Mouse (Mus musculus) Patski (cell line): ENCODE results near the gene Ppp1r35. TPM values are rescaled to one million over a fixed set of nuclear protein-coding genes. Genes with fewer than 3 reads are reported as not detected.
A peak's percentile ranks its signal among the peaks of the same experiment; 100 is the strongest.

Experiments
- ATAC-seq: fragments of 100-300 bp; one replicate; pipeline ENCODE4 v1.8.0; 2021
- CTCF ChIA-PET: fragments of 350-600 bp; sonication (Branson Sonifier 250); formaldehyde crosslinking; loops from one replicate; lab custom pipeline; 2022; ENCODE audit warnings: inconsistent platforms; lab: Charles Lee
- POLR2A ChIA-PET: fragments of 350-600 bp; sonication (Branson Sonifier 250); formaldehyde crosslinking; loops from one replicate; lab custom pipeline; 2022; ENCODE audit warnings: antibody characterized with exemption, inconsistent platforms; lab: Charles Lee
- DNase-seq: peaks from one replicate; pipeline ENCODE4 v3.0.0-alpha.2; 2011; ENCODE audit warnings: low read depth, low spot score
- H3K27me3 ChIP-seq: fragments of 371-371 bp; one replicate; pipeline ENCODE4 v1.5.1; 2021
- CTCF ChIP-seq: fragments of 100-300 bp; IDR thresholded peaks from one replicate; pipeline ENCODE4 v1.5.1; 2021
- in situ Hi-C: fragments of 300-500 bp; cut with MboI; formaldehyde crosslinking; loops from 3 replicates; pipeline ENCODE4 v1.11.1; 2018; ENCODE audit warnings: low pct_unique_long_range_greater_than_20kb, mixed read lengths
- polyA plus RNA-seq: library from polyadenylated mRNA; unstranded; gene quantifications from one replicate; pipeline ENCODE4 v1.2.3, GENCODE M21; 2021

Gene Ppp1r35
- 36.7 TPM for polyA plus RNA-seq

GRCm38 (mm10) chr5:137778635-137779034, at the start of gene Ppp1r35:
Ppp1r35 (plus strand) TSS chr5:137778849.
- in situ Hi-C loops = loop anchor here (25.0 kb wide), 1 partner anchor 1234 kb away; no protein-coding TSS in a partner anchor
- peak; percentile 89 for ATAC-seq
- H3K27me3 ChIP-seq = no peaks in the 10 kb centered on the region
- no peak for TF ChIP-seq CTCF
- ChIA-PET POLR2A (interaction anchor here (0.7 kb wide), 1 partner anchor 121 kb away, joined by 3 read pairs; no protein-coding TSS in a partner anchor), CTCF (interaction anchor here (1.0 kb wide), 1 partner anchor 14 kb away, joined by 3 read pairs; no protein-coding TSS in a partner anchor)
- peak; percentile 92 for DNase-seq

DNA sequence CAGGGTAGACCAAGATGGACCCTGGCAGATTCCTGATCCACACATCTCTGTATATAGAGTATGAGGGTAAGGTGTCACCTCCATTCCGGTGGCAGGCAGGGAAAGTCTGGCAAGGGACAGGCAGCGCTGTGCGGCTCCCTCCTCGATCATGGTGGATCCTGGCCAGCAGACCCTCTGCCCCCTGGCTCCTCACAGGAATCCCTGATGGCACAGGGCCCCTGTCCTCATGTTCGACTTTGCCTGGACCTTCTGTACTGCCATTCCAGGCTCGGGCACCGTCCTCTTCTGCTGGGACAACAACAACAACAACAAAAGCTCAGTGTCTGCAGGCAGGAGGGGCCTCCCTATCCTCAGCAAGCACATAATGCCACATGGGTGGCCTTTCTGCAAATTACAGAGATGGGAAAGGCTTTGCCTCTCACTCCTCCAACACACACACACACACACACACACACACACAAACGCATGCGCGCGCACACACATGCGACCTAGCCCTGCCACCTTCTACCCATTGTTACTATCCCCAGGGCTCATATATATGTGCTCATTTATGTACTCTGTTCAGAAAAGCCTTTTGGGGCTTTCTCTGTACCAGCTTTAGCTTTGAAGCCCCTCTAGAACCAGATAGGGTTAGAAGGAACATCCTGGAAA, 44.9 kb upstream of the Ppp1r35 start:
- DNase-seq = no peak
- ChIA-PET POLR2A (no interaction called here), CTCF (interaction anchor here (2.2 kb wide), 1 partner anchor 77 kb away, joined by 6 read pairs; no protein-coding TSS in a partner anchor)
- H3K27me3 ChIP-seq = no peaks in the 10 kb centered on the region
- ATAC-seq = no peak
- TF ChIP-seq CTCF = no peak
- in situ Hi-C loops = loop anchor here (5.0 kb wide), 1 partner anchor 36 kb away; no protein-coding TSS in a partner anchor

DNA sequence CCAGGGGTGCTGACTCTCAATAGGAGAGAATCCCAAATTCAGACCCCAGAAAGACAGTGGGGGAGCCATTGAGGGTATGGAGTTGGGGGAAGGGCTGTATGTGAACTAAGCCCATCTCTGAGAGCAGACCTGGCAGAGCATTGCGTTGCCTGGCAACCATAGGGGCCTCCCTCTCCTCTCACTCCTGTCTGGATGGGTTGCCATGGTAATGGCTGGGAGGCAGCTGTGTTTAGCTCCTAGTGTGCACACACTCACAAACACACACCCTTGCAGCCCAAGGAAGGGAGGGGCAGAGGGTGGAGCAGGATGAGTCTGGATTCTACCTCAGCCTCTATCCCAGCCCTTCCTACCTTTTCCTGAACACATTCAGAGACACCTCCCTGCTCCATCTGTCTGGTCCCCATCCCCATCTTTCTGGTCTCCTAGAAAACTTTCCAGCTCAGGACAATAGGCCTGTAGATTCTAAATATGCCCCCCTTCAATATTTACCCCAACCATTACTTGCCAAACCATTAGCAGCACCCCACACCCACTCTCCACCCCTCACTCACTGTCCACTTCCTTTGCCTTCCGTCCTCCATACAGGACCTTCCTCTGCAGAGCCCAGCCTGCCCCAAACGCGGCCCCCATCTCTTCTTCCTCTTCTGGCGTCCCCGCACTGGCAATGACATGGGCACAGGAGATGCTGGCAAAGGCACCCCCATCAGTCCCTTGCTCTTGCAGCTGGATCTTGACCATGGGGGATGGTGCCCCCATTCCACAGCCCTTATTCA, 44.2 kb upstream of the Ppp1r35 start:
- ATAC-seq (no peak), DNase-seq (no peak)
- in situ Hi-C loops = loop anchor here (5.0 kb wide), 1 partner anchor 37 kb away; no protein-coding TSS in a partner anchor
- POLR2A ChIA-PET = no interaction called here
- TF ChIP-seq CTCF = no peak
- CTCF ChIA-PET = interaction anchor here (2.2 kb wide), 1 partner anchor 77 kb away, joined by 6 read pairs; no protein-coding TSS in a partner anchor
- no peaks in the 10 kb centered on the region for H3K27me3 ChIP-seq

GRCm38 (mm10) chr5:137737400-137737940, 41.2 kb upstream of the Ppp1r35 start:
- CTCF ChIA-PET = interaction anchor here (1.0 kb wide), 1 partner anchor 9 kb away, joined by 3 read pairs; no protein-coding TSS in a partner anchor
- ATAC-seq (no peak), DNase-seq (no peak)
- in situ Hi-C loops = no loop called here
- POLR2A ChIA-PET = interaction anchor here (0.6 to 0.7 kb wide), 2 partner anchors 31 to 465 kb away, joined by 3 to 5 read pairs; no protein-coding TSS in a partner anchor
- no peak for TF ChIP-seq CTCF
- H3K27me3 ChIP-seq = no peaks in the 10 kb centered on the region

- ChIA-PET POLR2A (interaction anchor here (0.8 to 0.9 kb wide), 3 partner anchors 9 to 51 kb away, joined by 3 to 7 read pairs (median 4); no protein-coding TSS in a partner anchor), CTCF (interaction anchor here (0.6 to 1.2 kb wide), 5 partner anchors 10 to 81 kb away, joined by 3 to 9 read pairs (median 3); no protein-coding TSS in a partner anchor)
- DNase-seq (no peak), ATAC-seq (peak; percentile 18)
- no peak for TF ChIP-seq CTCF
- in situ Hi-C loops = no loop called here
- H3K27me3 ChIP-seq = no peaks in the 10 kb centered on the region
Observed at GRCm38 (mm10) chr5:137738516-137738915, 40.1 kb upstream of the Ppp1r35 start.

GRCm38 (mm10) chr5:137739471-137739870, 39.2 kb upstream of the Ppp1r35 start:
- ATAC-seq (no peak), DNase-seq (no peak)
- ChIA-PET POLR2A (interaction anchor here (0.8 to 0.9 kb wide), 2 partner anchors 8 to 52 kb away, joined by 3 to 4 read pairs; no protein-coding TSS in a partner anchor), CTCF (interaction anchor here (0.6 to 1.2 kb wide), 5 partner anchors 20 to 82 kb away, joined by 3 to 9 read pairs (median 3); no protein-coding TSS in a partner anchor)
- no peak for TF ChIP-seq CTCF
- H3K27me3 ChIP-seq = no peaks in the 10 kb centered on the region
- in situ Hi-C loops = no loop called here

DNA sequence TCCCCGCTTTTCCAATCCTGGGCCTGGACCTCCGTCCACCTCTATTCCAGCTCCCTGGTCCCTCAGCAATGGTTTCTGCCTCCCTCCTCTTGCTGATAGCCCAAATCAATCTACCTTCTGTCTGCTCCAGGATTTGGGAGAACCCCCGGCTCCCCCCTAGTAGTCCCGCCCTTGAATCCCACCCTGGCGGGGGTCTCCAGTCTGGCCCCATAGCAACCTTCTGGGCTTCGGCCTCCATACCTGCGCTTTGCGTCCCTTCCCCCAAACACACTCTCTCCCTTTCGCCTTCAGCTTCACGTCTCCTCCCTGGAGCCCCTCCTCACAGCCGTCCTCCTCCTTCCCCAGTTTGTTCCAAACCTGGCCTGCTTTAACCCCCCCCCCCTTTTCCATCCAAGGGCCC, 38.1 kb upstream of the Ppp1r35 start:
- in situ Hi-C loops = no loop called here
- no peaks in the 10 kb centered on the region for H3K27me3 ChIP-seq
- DNase-seq = no peak
- no peak for TF ChIP-seq CTCF
- ATAC-seq = no peak
- POLR2A ChIA-PET = interaction anchor here (0.6 to 1.2 kb wide), 2 partner anchors 10 to 228 kb away, joined by 3 to 5 read pairs; no protein-coding TSS in a partner anchor
- CTCF ChIA-PET = no interaction called here

DNA sequence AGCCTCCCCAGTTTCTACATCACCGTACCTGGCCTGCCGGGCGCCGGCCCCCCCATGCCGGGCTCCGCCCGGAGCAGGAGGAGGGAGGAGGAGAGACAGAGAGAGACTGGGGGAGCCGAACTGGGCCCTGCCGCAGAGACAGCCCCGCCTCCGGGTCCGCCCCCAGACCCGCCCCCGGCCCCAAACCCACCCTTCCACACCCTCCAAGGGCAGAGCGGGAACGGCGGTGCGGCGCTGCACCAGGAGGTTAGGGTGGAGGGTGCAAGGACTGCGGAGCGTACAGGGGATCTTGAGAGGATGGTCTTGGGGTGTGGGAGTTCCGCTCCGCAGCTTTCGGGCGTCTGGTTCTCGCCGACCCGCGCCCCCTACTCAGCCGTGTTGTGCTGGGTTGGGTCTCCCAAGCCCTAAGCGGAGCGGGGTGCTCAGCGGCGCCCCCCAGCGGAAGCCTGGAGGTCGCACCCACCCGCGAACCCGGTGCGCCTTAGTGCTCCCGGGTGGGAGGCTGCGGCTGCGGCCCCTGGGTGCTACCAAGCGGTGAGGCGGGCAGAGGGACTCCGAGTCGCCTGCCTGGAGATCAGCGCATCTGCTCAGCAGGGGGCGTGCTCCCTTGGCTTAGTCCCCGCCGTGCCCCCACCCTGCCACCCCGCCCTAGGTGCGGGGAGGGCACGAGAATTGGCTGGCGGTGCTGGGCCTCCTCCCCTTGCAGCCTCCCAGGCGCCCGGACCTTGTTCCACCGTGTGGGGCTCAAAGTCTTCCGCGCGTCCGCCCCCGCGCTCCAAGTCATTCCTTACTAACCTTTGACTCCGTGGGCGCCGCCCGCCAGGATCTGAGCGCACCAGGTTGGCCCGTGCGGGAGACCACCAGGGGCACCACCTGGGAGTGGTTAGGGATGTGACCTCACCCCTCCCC, 37.4 kb upstream of the Ppp1r35 start, which contains the start of gene Nyap1:
Gene Nyap1 (minus strand): TSS at position 585 of the 909 bp plus-strand sequence.
- no peak for TF ChIP-seq CTCF
- no peaks in the 10 kb centered on the region for H3K27me3 ChIP-seq
- ChIA-PET CTCF (interaction anchor here (1.2 to 1.5 kb wide), 2 partner anchors 16 to 86 kb away, joined by 3 read pairs; no protein-coding TSS in a partner anchor), POLR2A (interaction anchor here (0.6 to 1.2 kb wide), 3 partner anchors 11 to 229 kb away, joined by 3 to 5 read pairs (median 3); no protein-coding TSS in a partner anchor)
- in situ Hi-C loops = no loop called here
- peak; percentile 61 for ATAC-seq
- no peak for DNase-seq

DNA sequence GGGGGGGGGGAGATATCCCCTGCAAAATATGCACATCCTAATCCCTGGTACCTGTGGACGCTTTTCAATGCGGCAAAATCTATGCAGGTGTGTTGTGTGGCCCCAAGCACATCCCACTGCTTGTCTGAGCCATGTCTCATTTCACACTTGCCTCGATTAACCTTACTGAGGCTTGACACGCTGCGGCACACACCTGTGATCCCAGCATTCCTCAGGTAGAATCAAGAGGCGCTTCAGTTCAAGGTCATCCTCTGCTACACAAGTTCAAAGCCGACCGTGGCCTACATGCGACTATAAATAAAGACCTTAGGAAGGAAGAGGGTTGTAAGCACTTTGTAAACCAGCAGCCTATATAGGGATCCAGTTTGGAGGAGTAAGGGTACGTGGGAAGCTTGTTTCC, 36.6 kb upstream of the Ppp1r35 start:
- ATAC-seq (no peak), DNase-seq (no peak)
- TF ChIP-seq CTCF = no peak
- in situ Hi-C loops = no loop called here
- ChIA-PET CTCF (interaction anchor here (1.2 to 1.5 kb wide), 2 partner anchors 15 to 87 kb away, joined by 3 read pairs; no protein-coding TSS in a partner anchor), POLR2A (interaction anchor here (0.9 kb wide), 1 partner anchor 10 kb away, joined by 3 read pairs; no protein-coding TSS in a partner anchor)
- no peaks in the 10 kb centered on the region for H3K27me3 ChIP-seq
